Mouse (Mus musculus): Measurements from ENCODE around the gene Mcm10. TPM values are rescaled to one million over a fixed set of nuclear protein-coding genes. Genes with fewer than 3 reads are reported as not detected.

Gene Mcm10
- total and polyA plus RNA-seq, 3 experiments, result 102 to 214 (median 107) TPM

DNA sequence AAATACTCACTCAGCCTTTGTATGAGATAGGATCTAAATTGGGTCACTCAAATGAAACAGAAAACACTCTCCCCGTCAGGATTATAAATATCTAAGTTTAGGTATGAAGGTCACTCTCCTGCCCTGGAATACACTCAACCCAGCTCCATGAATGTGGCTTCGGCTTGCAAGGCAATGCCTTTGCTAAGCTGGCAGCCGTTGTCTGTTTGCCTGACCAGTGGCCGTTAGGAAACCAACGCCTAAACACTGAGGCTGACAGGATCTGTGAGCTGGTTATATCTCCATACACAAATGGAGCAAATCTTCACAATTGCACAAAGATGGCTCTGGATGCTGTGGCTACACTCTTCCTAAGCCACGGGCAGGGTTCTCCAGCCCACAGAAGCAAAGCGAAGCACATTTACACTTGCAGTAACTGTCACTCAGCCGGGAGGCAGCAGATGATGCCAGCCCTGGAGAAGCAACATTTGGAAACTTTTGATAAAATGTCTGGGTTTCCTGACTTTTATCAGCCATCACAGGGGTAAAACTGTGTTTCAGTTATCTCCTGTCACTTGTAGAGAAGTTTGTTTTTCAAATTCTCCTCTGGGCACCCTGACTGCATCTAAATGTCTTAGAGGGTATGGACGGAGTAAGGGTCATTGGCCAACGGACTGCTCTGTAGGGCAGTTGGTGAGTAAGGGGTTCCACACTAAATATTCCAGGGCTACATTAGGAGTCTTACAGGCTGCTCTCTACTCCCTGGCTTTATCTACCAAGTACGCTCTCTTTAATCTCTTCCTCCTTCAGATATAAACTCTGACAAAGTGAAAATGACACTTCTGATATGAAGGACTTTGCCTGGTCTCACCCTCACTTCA is 30.3 kb upstream of the Mcm10 start:
- H3K36me3 ChIP-seq (ENCODE audit: control insufficient read depth in 1 of 2, insufficient read depth in 2 of 2, low read length in 2 of 2), result peaks cover 0 to 46% of the 10 kb centered on the region in 2 experiments; a peak in 2 of 4 replicates
- peak overlapping the region; percentile 98 for H3K27ac ChIP-seq (ENCODE audit: control insufficient read depth, low read depth, low read length)
- H3K4me3 ChIP-seq (ENCODE audit: control insufficient read depth in 1 of 2, insufficient read depth in 1 of 2, low read depth in 2 of 2, low read length in 2 of 2), result peak overlapping the region; percentile 11 to 36; a peak in 3 of 4 replicates
- DNase-seq (ENCODE audit: low read depth, low spot score), result peak; percentile 85
- H3K4me1 ChIP-seq (ENCODE audit: control insufficient read depth in 1 of 2, insufficient read depth in 2 of 2, low read length in 2 of 2), result peaks cover 35 to 44% of the 10 kb centered on the region in 2 experiments
- no peaks in the 10 kb centered on the region for H3K9me3 ChIP-seq (replicated peaks; ENCODE audit: insufficient read depth, low read length)
- no peaks in the 10 kb centered on the region for H3K27me3 ChIP-seq (ENCODE audit: control insufficient read depth in 1 of 2, insufficient read depth in 2 of 2, low read length in 2 of 2)
- H3K79me2 ChIP-seq (ENCODE audit: control insufficient read depth, insufficient read depth, low read length, poor library complexity), result no peaks in the 10 kb centered on the region
- H3K9ac ChIP-seq (ENCODE audit: control insufficient read depth, low read depth, low read length, poor library complexity, severe bottlenecking), result peak overlapping the region; percentile 49
- TF ChIP-seq RAD21 (IDR thresholded peaks at IDR 0.05; ENCODE audit: low read depth, low read length) (no peak), UBTF (IDR thresholded peaks at IDR 0.05; ENCODE audit: borderline replicate concordance, insufficient read depth, low read depth, low read length) (no peak), ELF1 (IDR thresholded peaks at IDR 0.05; ENCODE audit: low read depth, low read length) (no peak), POLR2AphosphoS5 (IDR thresholded peaks at IDR 0.05; ENCODE audit: borderline replicate concordance, low read depth, low read length) (no peak), GABPA (IDR thresholded peaks at IDR 0.05; ENCODE audit: low read depth, low read length) (no peak), HCFC1 (IDR thresholded peaks at IDR 0.05; ENCODE audit: low read depth, low read length) (no peak), TAL1 (IDR thresholded peaks at IDR 0.05; ENCODE audit: low read length) (peak; percentile 78), MAZ (IDR thresholded peaks at IDR 0.05; ENCODE audit: low read depth, low read length) (peak; percentile 40; the same call in 1 of the 2 replicates), RCOR1 (IDR thresholded peaks at IDR 0.05; ENCODE audit: low read depth, low read length) (peak; percentile 75), SIN3A (IDR thresholded peaks at IDR 0.05; ENCODE audit: low read length) (peak; percentile 78; the same call in 1 of the 2 replicates), MEF2A (IDR thresholded peaks at IDR 0.05; ENCODE audit: extremely low read depth, insufficient replicate concordance, low read depth, low read length, poor library complexity, severe bottlenecking) (no peak), POLR2AphosphoS2 (IDR thresholded peaks at IDR 0.05; ENCODE audit: low read length) (0 out of 2 replicates have a peak, but pooled peaks have one; percentile 41), POLR2A (IDR thresholded peaks at IDR 0.05; ENCODE audit: control insufficient read depth in 1 of 2, insufficient read depth in 1 of 2, low read depth in 1 of 2, low read length in 2 of 2, poor library complexity in 1 of 2) (peak in 1 of 2 experiments; percentile 38; a peak in 1 of 4 replicates), MAX (IDR thresholded peaks at IDR 0.05; ENCODE audit: low read length) (peak; percentile 50; the same call in 1 of the 2 replicates), TBP (IDR thresholded peaks at IDR 0.05; ENCODE audit: low read depth, low read length) (no peak; the same call in 1 of the 2 replicates), EP300 (IDR thresholded peaks at IDR 0.05; ENCODE audit: low read depth in 1 of 2, low read length in 2 of 2) (peak; percentile 89 to 95), ZKSCAN1 (IDR thresholded peaks at IDR 0.05; ENCODE audit: low read depth, low read length) (0 out of 2 replicates have a peak, but pooled peaks have one; percentile 14), E2F4 (IDR thresholded peaks at IDR 0.05; ENCODE audit: borderline replicate concordance, low read depth, low read length) (no peak), TCF12 (IDR thresholded peaks at IDR 0.05; ENCODE audit: low read depth, low read length) (peak; percentile 95), MAFK (IDR thresholded peaks at IDR 0.05; ENCODE audit: borderline replicate concordance, low read depth, low read length) (0 out of 2 replicates have a peak, but pooled peaks have one; percentile 18), GATA1 (IDR thresholded peaks at IDR 0.05; ENCODE audit: low read depth, low read length) (peak; percentile 87), ZMIZ1 (IDR thresholded peaks at IDR 0.05; ENCODE audit: low read depth, low read length) (peak; percentile 63; the same call in 1 of the 2 replicates), NRF1 (IDR thresholded peaks at IDR 0.05; ENCODE audit: insufficient read depth, low read depth, low read length, poor library complexity, severe bottlenecking) (no peak), MYB (IDR thresholded peaks at IDR 0.05; ENCODE audit: low read depth, low read length) (peak; percentile 82), USF2 (IDR thresholded peaks at IDR 0.05; ENCODE audit: borderline replicate concordance in 1 of 2, insufficient read depth in 1 of 2, low read depth in 1 of 2, low read length in 2 of 2) (no peak), CHD2 (IDR thresholded peaks at IDR 0.05; ENCODE audit: low read length) (no peak), ETS1 (IDR thresholded peaks at IDR 0.05; ENCODE audit: low read depth, low read length) (peak; percentile 87), NELFE (IDR thresholded peaks at IDR 0.05; ENCODE audit: low read depth, low read length) (0 out of 2 replicates have a peak, but pooled peaks have one; percentile 39), ZNF384 (IDR thresholded peaks at IDR 0.05; ENCODE audit: low read depth, low read length) (peak; percentile 35), USF1 (IDR thresholded peaks at IDR 0.05; ENCODE audit: low read depth, low read length) (no peak), SMC3 (IDR thresholded peaks at IDR 0.05; ENCODE audit: low read depth, low read length) (no peak), KAT2A (conservative IDR thresholded peaks at IDR 0.05; ENCODE audit: low read depth, low read length) (no peak; the same call in none of the 2 replicates), CHD1 (IDR thresholded peaks at IDR 0.05; ENCODE audit: low read depth, low read length) (no peak), MYC (IDR thresholded peaks at IDR 0.05; ENCODE audit: low read depth, low read length) (peak; percentile 76)

Measured in MEL (cell line).